Mouse (Mus musculus) kidney, adult 2 months (tissue): Measurements from ENCODE around the gene 4930518I15Rik. TPM values are rescaled to one million over a fixed set of nuclear protein-coding genes. Genes with fewer than 3 reads are reported as not detected.

Experiments
- DNase-seq: peaks from one replicate; pipeline ENCODE4 v3.0.0; 2021
- H3K27ac ChIP-seq: fragments of 200-500 bp; 2 replicates; pipeline ENCODE4 v1.5.1; 2012; ENCODE audit warnings: low read depth, low read length, control low read depth, inconsistent platforms; ENCODE audit not compliant: insufficient read depth
- H3K27me3 ChIP-seq: fragments of 200-500 bp; replicated peaks from 2 replicates; pipeline ENCODE4 v1.6.1; 2012; ENCODE audit warnings: mild to moderate bottlenecking, moderate library complexity, low read length, inconsistent platforms; ENCODE audit not compliant: control insufficient read depth, insufficient read depth
- H3K36me3 ChIP-seq: fragments of 200-500 bp; 2 replicates; pipeline ENCODE4 v1.6.1; 2012; ENCODE audit warnings: mild to moderate bottlenecking, moderate library complexity, low read length, inconsistent platforms; ENCODE audit not compliant: control insufficient read depth, insufficient read depth
- H3K4me1 ChIP-seq: fragments of 200-500 bp; 2 replicates; pipeline ENCODE4 v1.6.1; 2011; ENCODE audit warnings: low read length; ENCODE audit not compliant: control insufficient read depth, insufficient read depth
- H3K4me3 ChIP-seq: fragments of 200-500 bp; 2 replicates; pipeline ENCODE4 v1.5.1; 2011; ENCODE audit warnings: mild to moderate bottlenecking, low read depth, low read length, control low read depth; ENCODE audit not compliant: insufficient read depth
- CTCF ChIP-seq: fragments of 200-500 bp; conservative IDR thresholded peaks from 2 replicates; pipeline ENCODE4 v1.5.1; 2011; ENCODE audit warnings: low read depth, mild to moderate bottlenecking, control low read depth, low read length, moderate library complexity, mixed read lengths; ENCODE audit not compliant: insufficient read depth, insufficient read length
- POLR2A ChIP-seq: fragments of 200-500 bp; IDR thresholded peaks from one replicate; pipeline ENCODE4 v1.6.1; 2011; ENCODE audit warnings: low read depth, low read length, control low read depth
- WGBS: fragments of 180-500 bp; shearing (Covaris S2); methylation state at CpG from one replicate; pipeline ENCODE4 v1.1.7; 2018; 5-methylcytosine and 5-hydroxymethylcytosine counted together
- polyA plus RNA-seq: library from polyadenylated mRNA; depleted of rRNA; stranded (reverse); fragments of >200 nt; gene quantifications from 2 replicates; pipeline ENCODE4 v1.2.3, GENCODE M21; 2012

Gene 4930518I15Rik
- polyA plus RNA-seq, 1 experiment, result 1.1 TPM

DNA sequence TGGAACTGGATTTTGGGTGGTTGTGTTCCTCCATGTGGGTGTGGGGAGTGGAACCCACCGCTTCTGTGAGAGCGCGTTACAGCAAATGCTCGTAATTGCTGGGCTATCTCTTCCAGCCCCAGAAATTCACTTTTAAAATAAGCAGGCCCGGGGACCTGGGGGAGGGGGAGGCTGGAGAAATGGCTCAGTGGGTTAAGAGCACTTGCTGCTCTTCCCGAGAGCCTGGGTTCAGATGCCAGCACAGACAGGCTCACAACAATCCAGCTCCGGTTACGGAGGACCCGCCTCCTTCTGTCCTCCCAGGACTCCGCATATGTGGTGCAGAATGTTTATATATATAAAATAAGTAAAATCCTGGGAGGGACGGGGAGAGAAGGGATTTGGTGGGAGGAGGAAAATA, 15.0 kb downstream of the 4930518I15Rik start:
- TF ChIP-seq POLR2A (no peak), CTCF (no peak)
- 63% methylated on average over 11 of the region's 11 CpGs for WGBS
- H3K27me3 ChIP-seq, result no peaks in the 10 kb centered on the region
- H3K4me3 ChIP-seq, result no peak overlapping the region
- no peaks in the 10 kb centered on the region for H3K36me3 ChIP-seq
- H3K4me1 ChIP-seq, result 0 out of 2 replicates have a peak, but pooled peaks cover 6% of the 10 kb centered on the region
- H3K27ac ChIP-seq, result no peak overlapping the region
- no peak for DNase-seq

DNA sequence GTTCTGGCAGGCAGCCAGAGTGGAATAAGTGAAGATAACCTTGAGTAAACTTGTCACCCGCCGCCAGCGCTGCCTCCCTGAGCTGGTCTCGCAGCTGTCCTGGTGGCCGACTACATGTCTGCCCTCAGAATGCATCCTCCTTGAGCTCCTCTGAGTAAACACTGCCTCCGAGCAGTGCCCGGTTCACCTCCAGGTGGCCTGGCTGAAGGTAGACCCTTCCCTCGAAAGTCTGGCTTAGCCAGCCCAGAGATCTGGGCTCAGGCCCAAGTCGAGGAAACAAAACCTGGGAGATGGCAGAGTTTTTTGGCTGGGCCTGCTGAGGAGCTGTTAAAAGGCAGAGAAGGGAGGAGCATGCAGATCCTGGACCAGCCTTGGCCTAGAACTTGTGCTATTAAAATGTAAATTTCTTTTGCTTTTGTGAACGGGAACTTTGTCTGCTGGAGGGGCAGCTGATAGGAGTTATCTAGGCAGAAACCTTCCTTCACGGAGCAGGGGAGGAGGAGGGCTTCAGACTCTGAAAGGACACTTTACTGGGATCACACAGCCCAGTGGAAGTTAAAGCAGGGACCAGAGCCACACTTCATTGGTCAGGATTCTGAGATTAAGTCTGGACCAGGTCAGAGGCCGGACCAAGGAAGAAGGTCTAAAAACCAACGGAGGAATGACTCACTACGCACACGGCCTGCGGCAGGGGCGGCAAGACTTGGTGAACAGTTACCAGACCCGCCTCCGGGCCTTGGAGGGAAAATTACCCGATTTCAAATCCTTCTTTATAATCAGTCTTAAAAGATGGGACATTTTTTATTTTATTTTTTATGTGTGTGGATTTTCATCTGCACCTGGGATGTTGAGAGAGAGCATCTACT, 15.7 kb downstream of the 4930518I15Rik start:
- peak; percentile 63 for DNase-seq

DNA sequence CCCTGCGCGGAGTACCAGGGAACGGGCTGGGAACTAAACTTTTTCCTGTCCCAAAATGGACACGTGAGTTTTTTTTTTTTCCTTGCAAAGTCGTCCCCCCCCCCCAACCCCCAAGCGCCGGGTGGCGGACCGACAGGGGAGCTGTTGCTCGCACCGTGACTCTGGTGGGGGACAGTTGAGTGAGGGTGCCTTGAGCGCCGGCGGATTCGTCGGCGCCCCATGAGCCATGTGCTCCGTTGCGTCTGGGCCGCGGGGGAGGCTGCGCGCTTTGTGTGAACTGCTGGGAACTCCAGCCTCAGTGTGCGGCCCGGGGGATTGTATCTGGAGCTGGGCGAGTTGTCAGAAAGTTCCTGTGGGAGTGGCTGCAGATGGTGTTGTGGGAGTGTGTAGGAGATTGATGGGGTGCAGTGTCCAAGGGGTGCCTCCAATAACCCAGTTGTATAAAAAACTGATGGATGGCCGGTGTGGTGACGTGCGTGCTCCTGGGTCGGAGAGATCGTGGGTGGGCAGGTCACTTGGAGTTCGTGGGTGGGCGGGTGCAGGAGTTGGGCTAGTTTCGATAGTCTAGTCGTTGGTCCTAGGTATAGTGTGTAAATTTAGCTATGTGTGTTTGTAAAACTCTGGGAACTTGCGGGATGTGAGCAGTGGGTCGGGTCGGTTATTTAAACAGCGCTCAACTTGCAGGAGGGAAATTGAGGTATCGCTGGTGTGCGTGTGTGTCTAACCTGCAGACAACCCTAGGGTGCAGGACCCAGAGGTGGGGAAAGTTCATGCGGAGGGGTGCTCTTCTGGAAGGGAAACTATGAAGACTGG, 16.5 kb downstream of the 4930518I15Rik start:
- H3K36me3 ChIP-seq, result no peaks in the 10 kb centered on the region
- no peaks in the 10 kb centered on the region for H3K27me3 ChIP-seq
- TF ChIP-seq CTCF, result no peak
- TF ChIP-seq POLR2A, result no peak
- peak; percentile 54 for DNase-seq
- 0 out of 2 replicates have a peak, but pooled peaks cover 6% of the 10 kb centered on the region for H3K4me1 ChIP-seq
- peak overlapping the region; percentile 61 for H3K4me3 ChIP-seq
- no peak overlapping the region for H3K27ac ChIP-seq
- WGBS, result 1% methylated on average over 42 of the region's 42 CpGs

More for the DNA sequence above, 15.7 kb downstream of the 4930518I15Rik start:
- no peaks in the 10 kb centered on the region for H3K27me3 ChIP-seq
- no peaks in the 10 kb centered on the region for H3K36me3 ChIP-seq
- no peak overlapping the region for H3K27ac ChIP-seq
- 0 out of 2 replicates have a peak, but pooled peaks cover 6% of the 10 kb centered on the region for H3K4me1 ChIP-seq
- H3K4me3 ChIP-seq, result no peak overlapping the region
- TF ChIP-seq CTCF, result no peak
- TF ChIP-seq POLR2A, result no peak
- 22% methylated on average over 20 of the region's 20 CpGs for WGBS

- no peaks in the 10 kb centered on the region for H3K36me3 ChIP-seq
- under 1% methylated on average over 74 of the region's 79 CpGs for WGBS
Observed at GRCm38 (mm10) chr2:156840301-156841027, 17.3 kb downstream of the 4930518I15Rik start.

GRCm38 (mm10) chr2:156839319-156840191, 18.2 kb downstream of the 4930518I15Rik start, which contains the start of gene Tgif2:
Tgif2 (plus strand) TSS chr2:156840007.
- Histone ChIP-seq H3K4me3 (peak within 1 kb of the TSS; percentile 61), H3K27me3 (no peaks in the 10 kb centered on the region), H3K36me3 (no peaks in the 10 kb centered on the region), H3K4me1 (0 out of 2 replicates have a peak, but pooled peaks cover 6% of the 10 kb centered on the region), H3K27ac (no peak within 1 kb of the TSS)
- DNase-seq, result peak; percentile 66
- TF ChIP-seq POLR2A (no peak), CTCF (no peak)
- 13% methylated on average over 61 of the region's 61 CpGs for WGBS

More at GRCm38 (mm10) chr2:156840301-156841027, 17.3 kb downstream of the 4930518I15Rik start:
- peak; percentile 9 for DNase-seq
- Histone ChIP-seq H3K4me1 (0 out of 2 replicates have a peak, but pooled peaks cover 6% of the 10 kb centered on the region), H3K27ac (no peak overlapping the region), H3K27me3 (no peaks in the 10 kb centered on the region), H3K4me3 (peak overlapping the region; percentile 61)
- TF ChIP-seq CTCF, result no peak
- no peak for TF ChIP-seq POLR2A

- Histone ChIP-seq H3K4me1 (0 out of 2 replicates have a peak, but pooled peaks cover 6% of the 10 kb centered on the region), H3K27me3 (no peaks in the 10 kb centered on the region), H3K36me3 (no peaks in the 10 kb centered on the region), H3K27ac (no peak overlapping the region), H3K4me3 (no peak overlapping the region)
- no peak for DNase-seq
- TF ChIP-seq CTCF (no peak), POLR2A (no peak)
- 79% methylated on average over 6 of the region's 6 CpGs for WGBS
Observed at GRCm38 (mm10) chr2:156838839-156839238, 18.9 kb downstream of the 4930518I15Rik start.
